Mouse (Mus musculus): ENCODE data around the gene Nr5a2. TPM values are rescaled to one million over a fixed set of nuclear protein-coding genes. Genes with fewer than 3 reads are reported as not detected.

The Nr5a2 gene
- total RNA-seq, 1 experiment from 2014 or later, result 2.7 TPM

- peak; percentile 67 for DNase-seq
These were observed 11.6 kb downstream of the Nr5a2 start for GRCm38 (mm10) chr1:136948511-136949275.

GRCm38 (mm10) chr1:136948127-136948422 lies 12.2 kb downstream of the Nr5a2 start:
- no peak for DNase-seq

GRCm38 (mm10) chr1:136947394-136948126 lies 12.7 kb downstream of the Nr5a2 start:
- DNase-seq, result no peak

- DNase-seq, result no peak
These were observed 13.3 kb downstream of the Nr5a2 start for GRCm38 (mm10) chr1:136946806-136947393.

- DNase-seq, result no peak
These were observed 13.8 kb downstream of the Nr5a2 start for GRCm38 (mm10) chr1:136946404-136946803.

- no peak for DNase-seq
These were observed 14.4 kb downstream of the Nr5a2 start for GRCm38 (mm10) chr1:136945876-136946275.

- no peak for DNase-seq
These were observed 14.8 kb downstream of the Nr5a2 start for GRCm38 (mm10) chr1:136945426-136945825.

- no peak for DNase-seq
These were observed 19.6 kb downstream of the Nr5a2 start for GRCm38 (mm10) chr1:136940603-136941002.

- DNase-seq, result no peak
These were observed 21.0 kb downstream of the Nr5a2 start for GRCm38 (mm10) chr1:136939220-136939619.

GRCm38 (mm10) chr1:136935960-136936324 lies 24.3 kb downstream of the Nr5a2 start:
- no peak for DNase-seq

GRCm38 (mm10) chr1:136935316-136935959 lies 24.8 kb downstream of the Nr5a2 start:
- no peak for DNase-seq

- DNase-seq, result no peak
These were observed 26.2 kb downstream of the Nr5a2 start for GRCm38 (mm10) chr1:136934051-136934450.

- no peak for DNase-seq
These were observed 29.2 kb downstream of the Nr5a2 start for GRCm38 (mm10) chr1:136931026-136931425.

GRCm38 (mm10) chr1:136929743-136930142 lies 30.5 kb downstream of the Nr5a2 start:
- no peak for DNase-seq

GRCm38 (mm10) chr1:136927428-136927827 lies 32.8 kb downstream of the Nr5a2 start:
- DNase-seq, result no peak

GRCm38 (mm10) chr1:136926026-136926425 lies 34.2 kb downstream of the Nr5a2 start:
- no peak for DNase-seq

- DNase-seq, result no peak
These were observed 40.2 kb downstream of the Nr5a2 start for GRCm38 (mm10) chr1:136920089-136920488.

- DNase-seq, result no peak
These were observed 41.5 kb downstream of the Nr5a2 start for GRCm38 (mm10) chr1:136918791-136919190.

GRCm38 (mm10) chr1:136915438-136915837 lies 44.8 kb downstream of the Nr5a2 start:
- peak; percentile 9 for DNase-seq

- no peak for DNase-seq
These were observed 48.3 kb downstream of the Nr5a2 start for GRCm38 (mm10) chr1:136911996-136912395.

GRCm38 (mm10) chr1:136911594-136911860 lies 48.7 kb downstream of the Nr5a2 start:
- DNase-seq, result no peak

GRCm38 (mm10) chr1:136910741-136911593 lies 49.3 kb downstream of the Nr5a2 start:
- no peak for DNase-seq

Measured in adrenal gland, postnatal 25 days (tissue).